Mouse (Mus musculus) ES-E14 (cell line): ENCODE measurements around the gene H1foo. TPM values are rescaled to one million over a fixed set of nuclear protein-coding genes. Genes with fewer than 3 reads are reported as not detected.

Experiments
- DNase-seq: peaks from one replicate; pipeline ENCODE4 v3.0.0-alpha.2; 2013; ENCODE audit warnings: low read depth, low spot score
- H3K27ac ChIP-seq: 2 replicates; pipeline ENCODE4 v1.5.1; 2012; ENCODE audit warnings: low read depth, mild to moderate bottlenecking, low read length, moderate library complexity, mixed read lengths; ENCODE audit not compliant: poor library complexity, insufficient read depth, severe bottlenecking
- H3K36me3 ChIP-seq: 2 replicates; pipeline ENCODE4 v1.6.1; 2012; ENCODE audit warnings: mild to moderate bottlenecking, low read length, moderate library complexity, mixed read lengths; ENCODE audit not compliant: control insufficient read depth, poor library complexity, insufficient read depth, severe bottlenecking
- H3K4me1 ChIP-seq, 2 experiments: fragments of 150-350 bp in 1 of 2; sonication (generic) in 1 of 2; 2 replicates each; pipeline ENCODE4 v1.6.1; 2012; ENCODE audit warnings: low read length in 2 of 2, mild to moderate bottlenecking in 1 of 2, mixed read lengths in 1 of 2; ENCODE audit not compliant: control insufficient read depth in 2 of 2, insufficient read depth in 2 of 2, poor library complexity in 1 of 2
- H3K4me3 ChIP-seq, 2 experiments: fragments of 150-350 bp in 1 of 2; sonication (generic) in 1 of 2; 2 replicates each; pipeline ENCODE4 v1.5.1; 2012; ENCODE audit warnings: low read length in 2 of 2, low read depth in 1 of 2, mild to moderate bottlenecking in 1 of 2, mixed read lengths in 1 of 2; ENCODE audit not compliant: insufficient read depth in 1 of 2, poor library complexity in 1 of 2, severe bottlenecking in 1 of 2
- H3K9ac ChIP-seq: 2 replicates; pipeline ENCODE4 v1.6.1; 2012; ENCODE audit warnings: low read depth, mild to moderate bottlenecking, low read length, mixed read lengths; ENCODE audit not compliant: poor library complexity, insufficient read depth, severe bottlenecking
- H3K9me3 ChIP-seq: fragments of 150-350 bp; sonication (generic); 2 replicates; pipeline ENCODE4 v1.6.1; 2012; ENCODE audit warnings: low read depth, mild to moderate bottlenecking, low read length; ENCODE audit not compliant: control insufficient read depth, insufficient read depth
- CHD2 ChIP-seq: IDR thresholded peaks from 2 replicates; pipeline ENCODE4 v1.6.1; 2014; ENCODE audit warnings: mild to moderate bottlenecking, low read depth, low read length, inconsistent platforms
- HCFC1 ChIP-seq: IDR thresholded peaks from 2 replicates; pipeline ENCODE4 v1.6.1; 2012; ENCODE audit warnings: low read length, inconsistent platforms, borderline replicate concordance; ENCODE audit not compliant: insufficient read depth
- MAFK ChIP-seq: IDR thresholded peaks from 2 replicates; pipeline ENCODE4 v1.6.1; 2014; ENCODE audit warnings: mild to moderate bottlenecking, low read depth, low read length, inconsistent platforms; ENCODE audit not compliant: insufficient read depth
- ZC3H11A ChIP-seq: IDR thresholded peaks from 2 replicates; pipeline ENCODE4 v1.6.1; 2012; ENCODE audit warnings: low read depth, mild to moderate bottlenecking, inconsistent platforms, low read length, borderline replicate concordance
- ZNF384 ChIP-seq: IDR thresholded peaks from 2 replicates; pipeline ENCODE4 v1.6.1; 2012; ENCODE audit warnings: low read depth, low read length, inconsistent platforms
- in situ Hi-C, 2 experiments: fragments of 600-800 bp; cut with MboI; formaldehyde crosslinking; loops; one replicate each; pipeline ENCODE4 v1.15.1; 2025; ENCODE audit warnings: low sequenced_read_pairs in 2 of 2, inconsistent platforms in 1 of 2; ENCODE audit not compliant: unreplicated experiment in 2 of 2
- total RNA-seq: library from RNA; depleted of rRNA; stranded (reverse); fragments of 300-350 nt; gene quantifications from 2 replicates; pipeline ENCODE4 v1.2.3, GENCODE M21; 2012

Gene H1foo
- total RNA-seq, 1 experiment, result not detected

DNA sequence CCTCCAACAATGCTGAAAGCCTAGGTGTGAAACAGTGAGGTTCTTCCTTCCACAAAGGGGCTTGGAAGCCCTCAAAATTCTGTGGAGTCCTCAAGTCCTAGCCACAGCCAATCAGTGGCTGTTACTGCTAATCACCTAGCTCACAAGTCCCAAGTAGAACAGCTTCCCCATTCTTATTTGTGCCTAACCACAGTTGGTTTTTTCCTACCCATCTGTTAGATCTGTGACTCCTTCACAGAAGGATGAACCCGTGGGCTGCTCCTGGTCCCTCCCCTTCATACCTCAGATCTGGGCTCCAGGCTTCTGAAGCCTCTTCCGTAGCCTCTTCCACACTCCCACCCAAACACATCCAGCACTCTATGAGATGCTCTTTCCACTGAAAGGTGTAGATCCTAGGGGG, 37.9 kb upstream of the H1foo start:
- in situ Hi-C loops, result loop anchor here in 1 of 2 experiments (10.0 kb wide), 1 partner anchor 228 kb away; no protein-coding TSS in a partner anchor
- Histone ChIP-seq H3K9ac (no peak overlapping the region), H3K4me3 (no peak overlapping the region), H3K9me3 (no peaks in the 10 kb centered on the region), H3K4me1 (no peaks in the 10 kb centered on the region), H3K27ac (no peak overlapping the region), H3K36me3 (peaks cover 2% of the 10 kb centered on the region; the same call in 1 of the 2 replicates)
- TF ChIP-seq ZNF384, result no peak
- no peak for TF ChIP-seq MAFK
- TF ChIP-seq ZC3H11A, result no peak
- TF ChIP-seq HCFC1, result no peak
- TF ChIP-seq CHD2, result no peak
- DNase-seq, result no peak

DNA sequence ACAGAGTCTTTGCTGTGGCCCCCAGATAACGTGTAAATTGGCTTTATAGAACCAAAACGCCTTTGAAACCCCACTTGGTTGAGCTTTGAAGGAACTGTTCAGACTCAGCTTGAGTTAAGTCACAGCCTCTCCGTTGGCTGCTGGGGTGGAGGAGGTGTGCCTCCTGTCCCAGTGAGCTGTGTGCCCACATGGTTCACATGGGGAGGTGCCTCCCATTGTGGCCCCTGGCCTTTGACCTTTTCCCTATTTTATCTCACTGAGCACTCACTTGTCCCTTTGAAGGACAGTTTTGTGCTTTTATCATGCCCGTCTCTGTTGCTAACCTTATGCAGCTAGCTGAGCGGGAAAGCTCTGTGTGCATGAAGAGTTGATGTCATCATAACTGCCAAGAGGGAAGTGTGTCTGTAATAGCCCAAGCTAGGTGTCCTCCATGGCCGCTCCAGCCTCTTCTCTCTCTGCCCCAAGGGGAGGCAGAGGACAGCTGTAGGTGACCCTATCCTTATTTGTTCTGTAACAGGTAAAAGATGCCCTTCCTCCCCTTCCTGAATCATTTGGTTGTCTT, 36.2 kb upstream of the H1foo start:
- Histone ChIP-seq H3K4me3 (no peak overlapping the region), H3K36me3 (peaks cover 2% of the 10 kb centered on the region; the same call in 1 of the 2 replicates), H3K4me1 (no peaks in the 10 kb centered on the region), H3K27ac (no peak overlapping the region; the same call in 1 of the 2 replicates), H3K9ac (no peak overlapping the region), H3K9me3 (no peaks in the 10 kb centered on the region)
- no peak for DNase-seq
- in situ Hi-C loops, result loop anchor here in 1 of 2 experiments (10.0 kb wide), 1 partner anchor 226 kb away; no protein-coding TSS in a partner anchor
- TF ChIP-seq MAFK (no peak), ZNF384 (no peak), ZC3H11A (no peak), CHD2 (no peak), HCFC1 (no peak)

DNA sequence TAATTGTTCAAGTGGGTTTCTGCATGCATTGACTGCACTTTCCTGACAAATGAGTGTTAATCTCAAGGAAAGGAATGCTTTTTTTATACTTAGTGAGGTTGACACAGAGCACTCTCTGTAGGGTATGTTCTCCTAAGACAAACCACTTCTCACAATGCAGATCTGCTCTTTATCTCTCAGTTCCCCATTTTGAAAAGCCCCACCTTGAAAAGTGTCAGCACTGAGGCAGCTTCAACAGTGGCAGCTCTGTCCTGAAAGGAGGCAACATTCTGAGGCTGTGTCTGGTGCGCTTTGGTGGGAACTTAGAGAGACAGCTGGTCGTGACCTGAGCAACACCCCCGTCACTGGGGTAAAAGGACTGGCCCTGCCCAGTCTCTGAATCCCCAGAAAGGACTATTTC, 35.7 kb upstream of the H1foo start:
- no peak for DNase-seq
- Histone ChIP-seq H3K27ac (no peak overlapping the region), H3K4me3 (no peak overlapping the region), H3K4me1 (no peaks in the 10 kb centered on the region), H3K36me3 (no peaks in the 10 kb centered on the region; the same call in 1 of the 2 replicates), H3K9me3 (no peaks in the 10 kb centered on the region), H3K9ac (no peak overlapping the region)
- TF ChIP-seq CHD2, result no peak
- no peak for TF ChIP-seq HCFC1
- TF ChIP-seq ZC3H11A, result no peak
- TF ChIP-seq MAFK, result no peak
- TF ChIP-seq ZNF384, result no peak
- in situ Hi-C loops, result loop anchor here in 1 of 2 experiments (10.0 kb wide), 1 partner anchor 226 kb away; no protein-coding TSS in a partner anchor

DNA sequence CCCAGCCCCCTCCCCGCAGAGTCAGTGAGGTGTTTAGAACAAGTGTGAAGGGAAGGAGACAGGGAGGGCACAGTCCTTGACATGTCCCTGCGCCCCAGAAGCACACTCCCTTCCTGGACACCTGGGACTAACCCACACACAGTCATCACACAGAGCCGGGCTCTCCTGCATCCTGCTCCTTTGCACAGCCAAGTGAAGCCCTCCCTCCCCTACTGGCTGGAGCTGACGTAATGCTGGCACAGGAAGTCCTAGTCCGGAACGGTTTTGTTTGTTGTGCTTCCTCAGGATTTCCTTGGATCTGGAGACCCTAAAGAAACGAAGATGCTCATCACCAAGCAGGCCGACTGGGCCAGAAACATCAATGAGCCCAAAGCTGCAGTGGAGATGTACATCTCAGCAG, 34.8 kb upstream of the H1foo start:
- DNase-seq, result no peak
- TF ChIP-seq ZNF384, result no peak
- no peak for TF ChIP-seq HCFC1
- TF ChIP-seq CHD2, result no peak
- TF ChIP-seq ZC3H11A, result no peak
- no peak for TF ChIP-seq MAFK
- H3K9me3 ChIP-seq, result no peaks in the 10 kb centered on the region
- no peak overlapping the region for H3K27ac ChIP-seq
- H3K36me3 ChIP-seq, result no peaks in the 10 kb centered on the region; the same call in 1 of the 2 replicates
- H3K4me3 ChIP-seq, result no peak overlapping the region
- no peaks in the 10 kb centered on the region; a peak in 1 of 4 replicates for H3K4me1 ChIP-seq
- H3K9ac ChIP-seq, result no peak overlapping the region
- in situ Hi-C loops, result loop anchor here in 1 of 2 experiments (10.0 kb wide), 1 partner anchor 225 kb away; no protein-coding TSS in a partner anchor
